Mouse (Mus musculus) forebrain, postnatal 0 days (tissue): ENCODE measurements at regions not wholly inside any gene's neighbourhood (a gene's known extent, or its start where the extent isn't known, plus 50 kb on each side); places are given as distances from the start of the nearest gene placed in this dataset.

ENCODE experiments used
- ATAC-seq: fragments of 200-750 bp; cut with Nextera tagmentation; 2 replicates; pipeline ENCODE4 v1.8.0; 2017; ENCODE audit warnings: mild to moderate bottlenecking, moderate library complexity
- DNase-seq: peaks from one replicate; pipeline ENCODE4 v3.0.0-alpha.2; 2015
- H3K27ac ChIP-seq: fragments of 300-500 bp; sonication (generic); 2 replicates; pipeline ENCODE4 v1.5.1; 2014; ENCODE audit warnings: low read depth, mild to moderate bottlenecking, antibody characterized with exemption, low read length, moderate library complexity, mixed read lengths
- H3K27me3 ChIP-seq: fragments of 300-500 bp; sonication (generic); 2 replicates; pipeline ENCODE4 v1.6.1; 2014; ENCODE audit warnings: mild to moderate bottlenecking, low read length, mixed read lengths; ENCODE audit not compliant: insufficient read depth
- H3K36me3 ChIP-seq: fragments of 300-500 bp; sonication (generic); 2 replicates; pipeline ENCODE4 v1.6.1; 2014; ENCODE audit warnings: mild to moderate bottlenecking, moderate library complexity; ENCODE audit not compliant: insufficient read depth
- H3K4me1 ChIP-seq: fragments of 300-500 bp; sonication (generic); 2 replicates; pipeline ENCODE4 v1.6.1; 2014; ENCODE audit warnings: antibody characterized with exemption; ENCODE audit not compliant: insufficient read depth
- H3K4me2 ChIP-seq: fragments of 300-500 bp; sonication (generic); 2 replicates; pipeline ENCODE4 v1.6.1; 2014; ENCODE audit warnings: low read depth, mild to moderate bottlenecking, moderate library complexity
- H3K4me3 ChIP-seq: fragments of 300-500 bp; sonication (generic); 2 replicates; pipeline ENCODE4 v1.5.1; 2014; ENCODE audit warnings: low read depth, low read length, mixed read lengths
- H3K9ac ChIP-seq: fragments of 300-500 bp; sonication (generic); 2 replicates; pipeline ENCODE4 v1.6.1; 2014; ENCODE audit warnings: mild to moderate bottlenecking
- H3K9me3 ChIP-seq: fragments of 300-500 bp; sonication (generic); 2 replicates; pipeline ENCODE4 v1.6.1; 2016; ENCODE audit warnings: low read length
- CTCF ChIP-seq: sonication (generic); IDR thresholded peaks from 2 replicates; pipeline ENCODE4 v1.5.1; 2016; ENCODE audit warnings: antibody characterized with exemption, control low read depth, low read depth
- WGBS: fragments of 180-500 bp; shearing (Covaris S2); extraction: QIAGEN DNeasy Blood & Tissue Kit; methylation state at CpG from one replicate; pipeline ENCODE4 v1.1.7; 2014; 5-methylcytosine and 5-hydroxymethylcytosine counted together

- ATAC-seq (no peak), DNase-seq (no peak)
- no peaks in the 10 kb centered on the region for H3K4me1 ChIP-seq
- no peak overlapping the region for H3K4me3 ChIP-seq
- H3K4me2 ChIP-seq = no peak overlapping the region
- H3K9ac ChIP-seq = no peak overlapping the region
- WGBS = 75% methylated on average over 13 of the region's 13 CpGs
- no peak overlapping the region for H3K27ac ChIP-seq
- H3K36me3 ChIP-seq = no peaks in the 10 kb centered on the region
- no peak for TF ChIP-seq CTCF
- no peaks in the 10 kb centered on the region for H3K9me3 ChIP-seq
- no peaks in the 10 kb centered on the region for H3K27me3 ChIP-seq
These were observed 78.5 kb downstream of the Spata18 start for GRCm38 (mm10) chr5:73729646-73730045.

GRCm38 (mm10) chr5:73731423-73731822, 80.2 kb downstream of the Spata18 start:
- WGBS = 40% methylated on average over 9 of the region's 9 CpGs
- no peaks in the 10 kb centered on the region for H3K4me1 ChIP-seq
- no peak overlapping the region for H3K9ac ChIP-seq
- H3K27me3 ChIP-seq = no peaks in the 10 kb centered on the region
- H3K27ac ChIP-seq = no peak overlapping the region
- H3K36me3 ChIP-seq = no peaks in the 10 kb centered on the region
- no peaks in the 10 kb centered on the region for H3K9me3 ChIP-seq
- no peak for ATAC-seq
- H3K4me3 ChIP-seq = no peak overlapping the region
- no peak overlapping the region for H3K4me2 ChIP-seq
- DNase-seq = no peak
- TF ChIP-seq CTCF = no peak

GRCm38 (mm10) chr5:73731991-73732565, 80.9 kb downstream of the Spata18 start:
- Histone ChIP-seq H3K27ac (no peak overlapping the region), H3K9me3 (no peaks in the 10 kb centered on the region), H3K27me3 (no peaks in the 10 kb centered on the region), H3K36me3 (no peaks in the 10 kb centered on the region), H3K4me3 (no peak overlapping the region), H3K9ac (no peak overlapping the region), H3K4me2 (no peak overlapping the region), H3K4me1 (no peaks in the 10 kb centered on the region)
- WGBS = 30% methylated on average over 9 of the region's 9 CpGs
- no peak for DNase-seq
- TF ChIP-seq CTCF = no peak
- no peak for ATAC-seq

GRCm38 (mm10) chr5:73740766-73741165, 89.6 kb downstream of the Spata18 start:
- TF ChIP-seq CTCF = no peak
- no peak overlapping the region for H3K4me2 ChIP-seq
- no peaks in the 10 kb centered on the region for H3K36me3 ChIP-seq
- no peak for ATAC-seq
- no peaks in the 10 kb centered on the region for H3K4me1 ChIP-seq
- no peak for DNase-seq
- no peaks in the 10 kb centered on the region for H3K9me3 ChIP-seq
- H3K27ac ChIP-seq = no peak overlapping the region
- no peaks in the 10 kb centered on the region for H3K27me3 ChIP-seq
- no peak overlapping the region for H3K9ac ChIP-seq
- WGBS = 65% methylated on average over 3 of the region's 3 CpGs
- H3K4me3 ChIP-seq = no peak overlapping the region

GRCm38 (mm10) chr5:73741441-73741840, 90.3 kb downstream of the Spata18 start:
- no peak for ATAC-seq
- Histone ChIP-seq H3K36me3 (no peaks in the 10 kb centered on the region), H3K9me3 (no peaks in the 10 kb centered on the region), H3K9ac (no peak overlapping the region), H3K27ac (no peak overlapping the region), H3K27me3 (no peaks in the 10 kb centered on the region), H3K4me2 (no peak overlapping the region), H3K4me1 (no peaks in the 10 kb centered on the region), H3K4me3 (no peak overlapping the region)
- WGBS = 51% methylated on average over 11 of the region's 11 CpGs
- no peak for DNase-seq
- no peak for TF ChIP-seq CTCF

- Histone ChIP-seq H3K4me3 (no peak overlapping the region), H3K4me2 (no peak overlapping the region), H3K9ac (no peak overlapping the region), H3K36me3 (no peaks in the 10 kb centered on the region), H3K4me1 (no peaks in the 10 kb centered on the region), H3K9me3 (no peaks in the 10 kb centered on the region), H3K27me3 (no peaks in the 10 kb centered on the region), H3K27ac (no peak overlapping the region)
- 100% methylated on average over 1 of the region's 1 CpGs for WGBS
- ATAC-seq (no peak), DNase-seq (no peak)
- no peak for TF ChIP-seq CTCF
These were observed 92.8 kb downstream of the Spata18 start for GRCm38 (mm10) chr5:73743953-73744352.

GRCm38 (mm10) chr5:73749791-73750190, 98.6 kb downstream of the Spata18 start:
- no peak for ATAC-seq

More at GRCm38 (mm10) chr5:73749791-73750190, 98.6 kb downstream of the Spata18 start:
- DNase-seq = no peak
- Histone ChIP-seq H3K9me3 (no peaks in the 10 kb centered on the region), H3K4me1 (no peaks in the 10 kb centered on the region), H3K36me3 (no peaks in the 10 kb centered on the region), H3K4me2 (no peak overlapping the region), H3K27me3 (no peaks in the 10 kb centered on the region), H3K27ac (no peak overlapping the region), H3K4me3 (no peak overlapping the region), H3K9ac (no peak overlapping the region)
- WGBS = 79% methylated on average over 4 of the region's 4 CpGs
- no peak for TF ChIP-seq CTCF
